Mouse (Mus musculus) myocyte (in vitro differentiated cells): Measurements from ENCODE around the gene Krtap4-1. TPM values are rescaled to one million over a fixed set of nuclear protein-coding genes. Genes with fewer than 3 reads are reported as not detected.
"Not testable (repeated sequence)": the region's sequence is repeated elsewhere in the genome, so short reads cannot be mapped to it uniquely, and the experiment has no call there.

Experiments used
- H3K27me3 ChIP-seq: one replicate; pipeline ENCODE4 v1.6.1; 2011; ENCODE audit not compliant: control insufficient read depth, insufficient read depth, insufficient read length
- H3K36me3 ChIP-seq: one replicate; pipeline ENCODE4 v1.6.1; 2011; ENCODE audit not compliant: control insufficient read depth, insufficient read depth
- H3K4me2 ChIP-seq: one replicate; pipeline ENCODE4 v1.6.1; 2011; ENCODE audit warnings: low read depth, control low read depth
- H3K4me3 ChIP-seq: one replicate; pipeline ENCODE4 v1.5.1; 2011; ENCODE audit warnings: mild to moderate bottlenecking, control low read depth, moderate library complexity
- H3K79me2 ChIP-seq: one replicate; pipeline ENCODE4 v1.6.1; 2011; ENCODE audit not compliant: control insufficient read depth, insufficient read depth
- H3ac ChIP-seq: one replicate; pipeline ENCODE4 v1.6.1; 2011; ENCODE audit not compliant: control insufficient read depth, insufficient read length
- CEBPB ChIP-seq: IDR thresholded peaks from 2 replicates; pipeline ENCODE4 v1.6.1; 2011; ENCODE audit warnings: mild to moderate bottlenecking, moderate library complexity; ENCODE audit not compliant: poor library complexity, insufficient read depth, severe bottlenecking
- E2F4 ChIP-seq: IDR thresholded peaks from one replicate; pipeline ENCODE4 v1.6.1; 2011; ENCODE audit warnings: mild to moderate bottlenecking, control low read depth, moderate library complexity; ENCODE audit not compliant: insufficient read depth
- MAX ChIP-seq: IDR thresholded peaks from one replicate; pipeline ENCODE4 v1.6.1; 2011; ENCODE audit warnings: low read depth, mild to moderate bottlenecking, control low read depth
- MYOD1 ChIP-seq, 3 experiments: IDR thresholded peaks; one replicate each; pipeline ENCODE4 v1.6.1; 2011; ENCODE audit warnings: control low read depth in 2 of 3, low read depth in 2 of 3, mild to moderate bottlenecking in 2 of 3, moderate library complexity in 1 of 3; ENCODE audit not compliant: insufficient read length in 2 of 3, control insufficient read depth in 1 of 3
- MYOG ChIP-seq, 3 experiments: IDR thresholded peaks; one replicate each; pipeline ENCODE4 v1.6.1; 2011; ENCODE audit warnings: control low read depth in 2 of 3, low read depth in 2 of 3, mild to moderate bottlenecking in 2 of 3; ENCODE audit not compliant: insufficient read length in 2 of 3, control insufficient read depth in 1 of 3, insufficient read depth in 1 of 3
- POLR2A ChIP-seq: IDR thresholded peaks from one replicate; pipeline ENCODE4 v1.6.1; 2011; ENCODE audit warnings: low read depth, mild to moderate bottlenecking, control low read depth, moderate library complexity; ENCODE audit not compliant: insufficient read length
- POLR2AphosphoS2 ChIP-seq: IDR thresholded peaks from one replicate; pipeline ENCODE4 v1.6.1; 2011; ENCODE audit warnings: low read depth, control low read depth; ENCODE audit not compliant: insufficient read length
- REST ChIP-seq: IDR thresholded peaks from one replicate; pipeline ENCODE4 v1.6.1; 2011; ENCODE audit warnings: mild to moderate bottlenecking, control low read depth, moderate library complexity; ENCODE audit not compliant: insufficient read depth, insufficient read length
- SRF ChIP-seq: IDR thresholded peaks from one replicate; pipeline ENCODE4 v1.6.1; 2011; ENCODE audit warnings: low read depth; ENCODE audit not compliant: control insufficient read depth, insufficient read length
- TCF12 ChIP-seq: IDR thresholded peaks from one replicate; pipeline ENCODE4 v1.6.1; 2011; ENCODE audit warnings: mild to moderate bottlenecking, control low read depth; ENCODE audit not compliant: poor library complexity, insufficient read depth, severe bottlenecking
- TCF3 ChIP-seq: IDR thresholded peaks from one replicate; pipeline ENCODE4 v1.6.1; 2011; ENCODE audit warnings: low read depth, control low read depth; ENCODE audit not compliant: insufficient read length
- USF1 ChIP-seq: IDR thresholded peaks from one replicate; pipeline ENCODE4 v1.6.1; 2011; ENCODE audit warnings: low read depth, mild to moderate bottlenecking, control low read depth, moderate library complexity
- polyA plus RNA-seq: library from polyadenylated mRNA; unstranded; fragments of >200 nt; fragmentation: generic; extraction: Trizol; gene quantifications from one replicate; pipeline ENCODE4 v1.2.1, GENCODE M21; 2012; ENCODE audit warnings: missing spikeins

Gene Krtap4-1
- polyA plus RNA-seq, 1 experiment: not detected

DNA sequence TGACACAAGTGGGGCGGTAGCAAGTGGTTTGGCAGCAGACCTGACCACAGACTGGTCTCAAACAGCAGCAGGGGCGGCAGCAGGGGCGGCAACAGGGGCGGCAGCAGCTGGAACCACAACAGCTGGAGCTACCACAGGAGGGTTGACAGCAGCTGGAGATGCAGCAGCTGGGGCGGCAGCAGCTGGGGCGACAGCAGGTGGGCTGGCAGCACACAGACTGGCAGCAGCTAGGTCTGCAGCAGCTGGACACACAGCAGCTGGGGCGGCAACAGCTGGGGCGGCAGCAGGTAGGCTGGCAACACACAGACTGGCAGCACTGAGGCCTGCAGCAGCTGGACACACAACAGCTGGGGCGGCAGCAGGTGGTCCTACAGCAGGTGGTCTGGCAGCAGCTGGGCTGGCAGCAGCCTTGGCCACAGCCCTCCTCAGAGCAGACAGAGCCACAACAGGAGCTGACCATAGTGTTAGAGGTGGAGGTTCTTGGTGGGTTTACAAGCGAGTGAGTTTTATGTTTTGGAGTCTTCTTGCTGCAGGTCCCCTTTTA, 30.5 kb upstream of the Krtap4-1 start, which contains the start of gene Gm11563:
Gene Gm11563 (minus strand): TSS at position 494 of the 544 bp plus-strand sequence.
- not testable (repeated sequence) for H3K4me3 ChIP-seq, H3K79me2 ChIP-seq, H3K4me2 ChIP-seq, H3K27me3 ChIP-seq, H3ac ChIP-seq, H3K36me3 ChIP-seq
- TF ChIP-seq MYOD1 (IDR thresholded peaks at IDR 0.05; ENCODE audit: control insufficient read depth in 1 of 3, insufficient read length in 2 of 3, low read depth in 2 of 3) (peak in 2 of 3 experiments; percentile 63 to 75), TCF12 (peak; percentile 40), MYOG (IDR thresholded peaks at IDR 0.05; ENCODE audit: control insufficient read depth in 1 of 3, insufficient read depth in 1 of 3, insufficient read length in 2 of 3, low read depth in 2 of 3) (peak in 1 of 3 experiments; percentile 67), TCF3 (peak; percentile 21)

GRCm38 (mm10) chr11:99657051-99657450, 29.0 kb upstream of the Krtap4-1 start:
- Histone ChIP-seq H3K36me3 (no peaks in the 10 kb centered on the region), H3K4me3 (no peak overlapping the region), H3ac (no peak overlapping the region), H3K79me2 (no peaks in the 10 kb centered on the region), H3K4me2 (no peak overlapping the region), H3K27me3 (no peaks in the 10 kb centered on the region)
- TF ChIP-seq MAX (no peak), USF1 (no peak), REST (no peak), MYOG (IDR thresholded peaks at IDR 0.05; ENCODE audit: control insufficient read depth in 1 of 3, insufficient read depth in 1 of 3, insufficient read length in 2 of 3, low read depth in 2 of 3) (no peak), CEBPB (no peak), TCF12 (no peak), E2F4 (no peak), TCF3 (no peak), MYOD1 (IDR thresholded peaks at IDR 0.05; ENCODE audit: control insufficient read depth in 1 of 3, insufficient read length in 2 of 3, low read depth in 2 of 3) (no peak)

DNA sequence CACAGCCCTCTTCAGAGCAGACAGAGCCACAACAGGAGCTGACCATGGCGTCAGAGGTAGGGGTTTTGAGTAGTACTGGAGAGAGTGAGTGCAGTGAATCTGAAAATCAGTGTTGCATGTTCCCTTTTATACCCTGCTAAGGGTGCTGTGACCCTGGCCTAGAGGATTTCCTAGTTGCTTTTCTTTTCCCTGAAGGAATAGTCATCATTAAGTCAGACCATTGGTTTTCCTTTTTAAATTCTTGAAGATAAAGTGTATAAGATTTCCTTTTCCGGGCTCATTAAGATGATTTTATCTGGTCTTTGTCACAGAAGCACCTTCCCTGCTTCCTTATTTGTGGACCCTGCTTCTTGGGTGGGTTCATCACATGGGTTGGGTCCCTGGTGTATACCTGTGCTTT, 22.1 kb upstream of the Krtap4-1 start, which contains the start of gene Gm11555:
Gene Gm11555 (minus strand): TSS at position 101 of the 400 bp plus-strand sequence.
- no peak within 1 kb of the TSS for H3K4me3 ChIP-seq
- H3K27me3 ChIP-seq: no peaks in the 10 kb centered on the region
- no peak for TF ChIP-seq SRF
- no peak within 1 kb of the TSS for H3ac ChIP-seq
- H3K79me2 ChIP-seq: no peaks in the 10 kb centered on the region
- no peaks in the 10 kb centered on the region for H3K36me3 ChIP-seq
- H3K4me2 ChIP-seq: no peak within 1 kb of the TSS

- Histone ChIP-seq H3K36me3 (no peaks in the 10 kb centered on the region), H3ac (no peak overlapping the region), H3K27me3 (no peaks in the 10 kb centered on the region), H3K4me3 (no peak overlapping the region), H3K79me2 (no peaks in the 10 kb centered on the region), H3K4me2 (no peak overlapping the region)
- peak in 1 of 3 experiments; percentile 26 for TF ChIP-seq MYOD1 (IDR thresholded peaks at IDR 0.05; ENCODE audit: control insufficient read depth in 1 of 3, insufficient read length in 2 of 3, low read depth in 2 of 3)
- TF ChIP-seq MYOG (IDR thresholded peaks at IDR 0.05; ENCODE audit: control insufficient read depth in 1 of 3, insufficient read depth in 1 of 3, insufficient read length in 2 of 3, low read depth in 2 of 3): peak in 2 of 3 experiments; percentile 3 to 54
- no peak for TF ChIP-seq POLR2AphosphoS2
These were observed 18.4 kb upstream of the Krtap4-1 start for GRCm38 (mm10) chr11:99646444-99646843.

- Histone ChIP-seq H3K27me3 (no peaks in the 10 kb centered on the region), H3K36me3 (no peaks in the 10 kb centered on the region), H3K4me2 (no peak overlapping the region), H3ac (no peak overlapping the region), H3K79me2 (no peaks in the 10 kb centered on the region), H3K4me3 (no peak overlapping the region)
- no peak for TF ChIP-seq POLR2A
- TF ChIP-seq USF1: no peak
- no peak for TF ChIP-seq REST
- TF ChIP-seq CEBPB: no peak
- no peak for TF ChIP-seq SRF
- no peak for TF ChIP-seq MYOD1 (IDR thresholded peaks at IDR 0.05; ENCODE audit: control insufficient read depth in 1 of 3, insufficient read length in 2 of 3, low read depth in 2 of 3)
- no peak for TF ChIP-seq MAX
- no peak for TF ChIP-seq POLR2AphosphoS2
- no peak for TF ChIP-seq TCF3
- no peak for TF ChIP-seq MYOG (IDR thresholded peaks at IDR 0.05; ENCODE audit: control insufficient read depth in 1 of 3, insufficient read depth in 1 of 3, insufficient read length in 2 of 3, low read depth in 2 of 3)
- no peak for TF ChIP-seq E2F4
- no peak for TF ChIP-seq TCF12
These were observed 16.3 kb upstream of the Krtap4-1 start for GRCm38 (mm10) chr11:99644351-99644750.
